ENCODE assay signal across 15 mouse cellular contexts in genomic region chr7:75400471-75400870, GRCm38 (mm10).
"Had no signal": no experiment of that assay in that cellular context is flagged by ENCODE, and none has a peak within 500 bp of the region (broad histone marks: within the 10 kb centered on the region; RNA-seq: fewer than 3 reads in every experiment).

No protein-coding gene starts in this region.

- H3K36me3 ChIP-seq: limb, embryonic 15.5 days; liver, embryonic 12.5 days; midbrain, embryonic 10.5 days; neural tube, embryonic 13.5 days had no signal

- H3K9ac ChIP-seq: limb, embryonic 15.5 days; liver, embryonic 12.5 days; lung, embryonic 14.5 days; neural tube, embryonic 13.5 days had no signal

- DNase-seq: kidney, postnatal 36 days; layer of hippocampus, adult 9-11 months; layer of hippocampus, postnatal 36 days; lung, embryonic 14.5 days; lung, postnatal 10 days; lung, postnatal 4 days; retina, postnatal 1 day; right cerebral cortex, postnatal 4 days; spleen, adult 18-20 months; thymus, postnatal 36 days had no signal

- ATAC-seq: liver, embryonic 12.5 days; midbrain, embryonic 16.5 days had no signal

- H3K4me3 ChIP-seq: limb, embryonic 15.5 days; liver, embryonic 12.5 days; midbrain, embryonic 10.5 days; neural tube, embryonic 13.5 days had no signal

- H3K27ac ChIP-seq: limb, embryonic 15.5 days; liver, embryonic 12.5 days; midbrain, embryonic 10.5 days; neural tube, embryonic 13.5 days had no signal

- H3K4me2 ChIP-seq: limb, embryonic 15.5 days; liver, embryonic 12.5 days; lung, embryonic 14.5 days; neural tube, embryonic 13.5 days had no signal

- H3K27me3 ChIP-seq: limb, embryonic 15.5 days; liver, embryonic 12.5 days; neural tube, embryonic 13.5 days had no signal

- H3K9me3 ChIP-seq: limb, embryonic 15.5 days; liver, embryonic 12.5 days; midbrain, embryonic 10.5 days; neural tube, embryonic 13.5 days had no signal

- H3K4me1 ChIP-seq: liver, embryonic 12.5 days; neural tube, embryonic 13.5 days had no signal
